Mouse (Mus musculus) MEL (cell line): ENCODE data around the gene Gskip. TPM values are rescaled to one million over a fixed set of nuclear protein-coding genes. Genes with fewer than 3 reads are reported as not detected.
A peak's percentile ranks its signal among the peaks of the same experiment; 100 is the strongest.

Source experiments
- DNase-seq: peaks from one replicate; pipeline ENCODE4 v3.0.0; 2011; ENCODE audit warnings: low read depth, low spot score
- H3K27ac ChIP-seq: 2 replicates; pipeline ENCODE4 v1.5.1; 2012; ENCODE audit warnings: low read depth, mild to moderate bottlenecking, control low read depth, low read length, moderate library complexity; ENCODE audit not compliant: control insufficient read depth
- H3K27me3 ChIP-seq, 2 experiments: fragments of 150-350 bp in 1 of 2; sonication (generic) in 1 of 2; 2 replicates each; pipeline ENCODE4 v1.6.1; 2012; ENCODE audit warnings: low read length in 2 of 2, mild to moderate bottlenecking in 2 of 2, improper control_type of control experiment in 1 of 2, moderate library complexity in 1 of 2; ENCODE audit not compliant: insufficient read depth in 2 of 2, control insufficient read depth in 1 of 2
- H3K36me3 ChIP-seq, 2 experiments: 2 replicates each; pipeline ENCODE4 v1.6.1; 2012 to 2014; ENCODE audit warnings: low read length in 2 of 2, improper control_type of control experiment in 1 of 2, inconsistent platforms in 1 of 2, mild to moderate bottlenecking in 1 of 2; ENCODE audit not compliant: insufficient read depth in 2 of 2, control insufficient read depth in 1 of 2
- H3K4me1 ChIP-seq, 2 experiments: fragments of 150-350 bp in 1 of 2; sonication (generic) in 1 of 2; 2 replicates each; pipeline ENCODE4 v1.6.1; 2012; ENCODE audit warnings: low read length in 2 of 2, improper control_type of control experiment in 1 of 2, mild to moderate bottlenecking in 1 of 2; ENCODE audit not compliant: insufficient read depth in 2 of 2, control insufficient read depth in 1 of 2
- H3K4me3 ChIP-seq, 2 experiments: fragments of 150-350 bp in 1 of 2; sonication (generic) in 1 of 2; 2 replicates each; pipeline ENCODE4 v1.5.1; 2012; ENCODE audit warnings: low read depth in 2 of 2, low read length in 2 of 2, mild to moderate bottlenecking in 2 of 2, moderate library complexity in 2 of 2, control low read depth in 1 of 2, improper control_type of control experiment in 1 of 2; ENCODE audit not compliant: control insufficient read depth in 1 of 2, insufficient read depth in 1 of 2
- H3K79me2 ChIP-seq: 2 replicates; pipeline ENCODE4 v1.6.1; 2012; ENCODE audit warnings: mild to moderate bottlenecking, low read length, moderate library complexity; ENCODE audit not compliant: control insufficient read depth, poor library complexity, insufficient read depth
- H3K9ac ChIP-seq: 2 replicates; pipeline ENCODE4 v1.6.1; 2012; ENCODE audit warnings: low read depth, mild to moderate bottlenecking, control low read depth, low read length, moderate library complexity; ENCODE audit not compliant: control insufficient read depth, poor library complexity, severe bottlenecking
- H3K9me3 ChIP-seq: fragments of 150-350 bp; sonication (generic); replicated peaks from 2 replicates; pipeline ENCODE4 v1.6.1; 2012; ENCODE audit warnings: mild to moderate bottlenecking, low read length, improper control_type of control experiment, moderate library complexity; ENCODE audit not compliant: insufficient read depth
- CHD2 ChIP-seq: IDR thresholded peaks from 2 replicates; pipeline ENCODE4 v1.6.1; 2011; ENCODE audit warnings: low read length, improper control_type of control experiment
- GABPA ChIP-seq: IDR thresholded peaks from 2 replicates; pipeline ENCODE4 v1.6.1; 2012; ENCODE audit warnings: low read depth, mild to moderate bottlenecking, inconsistent platforms, low read length, improper control_type of control experiment, moderate library complexity
- HCFC1 ChIP-seq: IDR thresholded peaks from 2 replicates; pipeline ENCODE4 v1.6.1; 2012; ENCODE audit warnings: low read depth, mild to moderate bottlenecking, inconsistent platforms, low read length, improper control_type of control experiment, moderate library complexity
- MAX ChIP-seq: IDR thresholded peaks from 2 replicates; pipeline ENCODE4 v1.6.1; 2011; ENCODE audit warnings: low read length, improper control_type of control experiment
- MEF2A ChIP-seq: IDR thresholded peaks from 2 replicates; pipeline ENCODE4 v1.6.1; 2014; ENCODE audit warnings: low read depth, mild to moderate bottlenecking, inconsistent platforms, low read length, improper control_type of control experiment; ENCODE audit not compliant: poor library complexity, insufficient replicate concordance, severe bottlenecking; ENCODE audit errors: extremely low read depth
- MYB ChIP-seq: IDR thresholded peaks from 2 replicates; pipeline ENCODE4 v1.6.1; 2011; ENCODE audit warnings: mild to moderate bottlenecking, low read depth, low read length, improper control_type of control experiment
- MYC ChIP-seq: IDR thresholded peaks from 2 replicates; pipeline ENCODE4 v1.6.1; 2011; ENCODE audit warnings: low read depth, mild to moderate bottlenecking, low read length, improper control_type of control experiment, moderate library complexity
- NRF1 ChIP-seq: IDR thresholded peaks from 2 replicates; pipeline ENCODE4 v1.6.1; 2014; ENCODE audit warnings: low read depth, mild to moderate bottlenecking, inconsistent platforms, low read length, improper control_type of control experiment, moderate library complexity; ENCODE audit not compliant: poor library complexity, insufficient read depth, severe bottlenecking
- POLR2AphosphoS2 ChIP-seq: IDR thresholded peaks from 2 replicates; pipeline ENCODE4 v1.6.1; 2011; ENCODE audit warnings: low read length, improper control_type of control experiment
- POLR2AphosphoS5 ChIP-seq: IDR thresholded peaks from 2 replicates; pipeline ENCODE4 v1.6.1; 2012; ENCODE audit warnings: low read depth, borderline replicate concordance, mild to moderate bottlenecking, inconsistent platforms, low read length, moderate library complexity, mixed read lengths
- SIN3A ChIP-seq: IDR thresholded peaks from 2 replicates; pipeline ENCODE4 v1.6.1; 2012; ENCODE audit warnings: low read length, improper control_type of control experiment, inconsistent platforms
- TAL1 ChIP-seq: IDR thresholded peaks from 2 replicates; pipeline ENCODE4 v1.6.1; 2012; ENCODE audit warnings: mild to moderate bottlenecking, inconsistent platforms, low read length, moderate library complexity, mixed read lengths
- ZC3H11A ChIP-seq: IDR thresholded peaks from 2 replicates; pipeline ENCODE4 v1.6.1; 2012; ENCODE audit warnings: low read depth, mild to moderate bottlenecking, inconsistent platforms, low read length, improper control_type of control experiment
- polyA plus RNA-seq, 2 experiments: library from polyadenylated mRNA; stranded (reverse) in 1 of 2; unstranded in 1 of 2; fragments of >175 nt in 1 of 2; fragments of >200 nt in 1 of 2; gene quantifications; 2 replicates each; pipeline versions ENCODE4 v1.2.1 to v1.2.4; 2012; ENCODE audit warnings: low replicate concordance in 2 of 2, low read depth in 1 of 2; ENCODE audit not compliant: insufficient read length in 2 of 2, insufficient read depth in 1 of 2, missing spikeins in 1 of 2
- total RNA-seq: library from RNA; depleted of rRNA; stranded (reverse); fragments of 300-350 nt; gene quantifications from 2 replicates; pipeline ENCODE4 v1.2.3, GENCODE M21; 2012

Gskip gene
- total and polyA plus RNA-seq, 3 experiments, result 12.6 to 13.9 TPM; not detected in 1

- TF ChIP-seq SIN3A, result no peak
- no peak for TF ChIP-seq NRF1
- Histone ChIP-seq H3K4me3 (no peak overlapping the region), H3K9ac (no peak overlapping the region), H3K27ac (no peak overlapping the region), H3K4me1 (no peaks in the 10 kb centered on the region), H3K27me3 (no peaks in the 10 kb centered on the region), H3K36me3 (peaks cover 0 to 53% of the 10 kb centered on the region in 2 experiments; a peak in 2 of 4 replicates), H3K9me3 (no peaks in the 10 kb centered on the region), H3K79me2 (no peaks in the 10 kb centered on the region)
- no peak for DNase-seq
Observed at GRCm38 (mm10) chr12:105655850-105656249, 28.8 kb upstream of the Gskip start.

DNA sequence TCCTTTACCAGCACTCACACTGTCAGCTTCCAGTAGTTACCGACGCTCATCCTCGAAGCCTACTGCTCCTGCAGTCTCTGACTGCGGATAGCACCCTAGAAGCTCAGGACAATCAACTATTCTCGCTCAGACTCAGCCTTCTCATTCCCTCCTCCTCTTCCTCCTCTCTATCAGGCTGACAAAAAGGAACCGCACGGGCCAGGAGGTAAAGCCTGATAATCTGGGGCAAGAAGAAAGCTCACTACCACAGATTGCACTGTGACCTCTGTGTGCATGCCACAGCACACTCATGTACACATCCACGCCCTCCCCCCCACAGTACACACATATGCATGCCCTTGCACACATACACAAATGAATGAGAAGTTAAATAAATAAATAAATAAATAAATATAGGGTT, 8.4 kb upstream of the Gskip start:
- Histone ChIP-seq H3K79me2 (peaks cover 22% of the 10 kb centered on the region), H3K27ac (no peak overlapping the region), H3K4me3 (no peak overlapping the region), H3K9ac (no peak overlapping the region), H3K27me3 (no peaks in the 10 kb centered on the region), H3K9me3 (no peaks in the 10 kb centered on the region), H3K4me1 (no peaks in the 10 kb centered on the region; a peak in 1 of 4 replicates), H3K36me3 (peaks cover 4 to 21% of the 10 kb centered on the region in 2 experiments; a peak in 3 of 4 replicates)
- DNase-seq, result peak; percentile 18
- TF ChIP-seq MAX (no peak), POLR2AphosphoS2 (0 out of 2 replicates have a peak, but pooled peaks have one; percentile 19)

DNA sequence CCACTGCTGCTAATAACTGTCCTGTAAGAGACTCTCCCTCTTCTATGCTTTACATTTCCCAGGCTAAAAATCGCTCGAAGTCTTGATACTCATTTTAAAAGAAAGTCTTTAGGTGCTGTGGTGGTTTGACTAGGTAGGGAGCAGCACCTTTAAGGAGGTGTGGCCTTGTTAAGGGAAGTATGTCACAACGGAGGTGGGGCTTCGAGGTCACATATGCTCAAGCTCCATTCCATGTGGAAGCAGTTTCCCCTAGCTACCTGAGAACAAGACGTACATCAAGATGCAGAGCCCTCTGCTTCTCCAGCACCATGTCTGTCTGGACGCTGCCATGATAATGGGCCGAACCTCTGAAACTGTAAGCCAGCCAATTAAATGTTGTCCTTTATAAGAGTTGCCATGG, 6.4 kb upstream of the Gskip start:
- no peak for TF ChIP-seq MYB
- TF ChIP-seq MEF2A, result no peak
- no peak for TF ChIP-seq ZC3H11A
- no peak for TF ChIP-seq TAL1
- TF ChIP-seq CHD2, result no peak
- TF ChIP-seq HCFC1, result no peak
- no peak for TF ChIP-seq POLR2AphosphoS5
- TF ChIP-seq MYC, result no peak
- no peak for TF ChIP-seq GABPA
- no peak for TF ChIP-seq SIN3A
- H3K36me3 ChIP-seq, result peaks cover 16 to 21% of the 10 kb centered on the region in 2 experiments

More for the DNA sequence above, 6.4 kb upstream of the Gskip start:
- Histone ChIP-seq H3K9ac (no peak overlapping the region), H3K27ac (no peak overlapping the region), H3K9me3 (no peaks in the 10 kb centered on the region), H3K27me3 (no peaks in the 10 kb centered on the region), H3K4me3 (no peak overlapping the region), H3K79me2 (peaks cover 39% of the 10 kb centered on the region), H3K4me1 (peaks cover 0 to 11% of the 10 kb centered on the region in 2 experiments)
- DNase-seq, result peak; percentile 22
